Mouse (Mus musculus): Measurements from ENCODE around the gene 4930438A08Rik. TPM values are rescaled to one million over a fixed set of nuclear protein-coding genes. Genes with fewer than 3 reads are reported as not detected.

Gene 4930438A08Rik
- polyA plus RNA-seq, 1 experiment from 2014 or later: 0.08 TPM

- Histone ChIP-seq H3K4me3 (ENCODE audit: low read depth, low read length) (no peak overlapping the region), H3K36me3 (ENCODE audit: control insufficient read depth, insufficient read depth, low read length) (no peaks in the 10 kb centered on the region), H3K4me1 (replicated peaks; ENCODE audit: control insufficient read depth, insufficient read depth, low read length) (no peaks in the 10 kb centered on the region), H3K27ac (ENCODE audit: low read depth, low read length) (no peak overlapping the region), H3K9me3 (ENCODE audit: control insufficient read depth, low read length) (no peaks in the 10 kb centered on the region), H3K4me2 (ENCODE audit: low read depth, low read length, severe bottlenecking) (no peak overlapping the region), H3K27me3 (ENCODE audit: control insufficient read depth, insufficient read depth, low read length) (no peaks in the 10 kb centered on the region), H3K9ac (ENCODE audit: low read length) (no peak overlapping the region)
- ATAC-seq (replicated peaks; ENCODE audit: low FRiP score) (no peak), DNase-seq (ENCODE audit: low spot score) (no peak)
- 94% methylated on average over 3 of the region's 3 CpGs for WGBS
Measured at GRCm38 (mm10) chr11:58262336-58262735, 12.3 kb upstream of the 4930438A08Rik start.

- no peak for ATAC-seq (replicated peaks; ENCODE audit: low FRiP score)
- Histone ChIP-seq H3K27me3 (ENCODE audit: control insufficient read depth, insufficient read depth, low read length) (no peaks in the 10 kb centered on the region), H3K36me3 (ENCODE audit: control insufficient read depth, insufficient read depth, low read length) (no peaks in the 10 kb centered on the region), H3K4me2 (ENCODE audit: low read depth, low read length, severe bottlenecking) (no peak overlapping the region), H3K9me3 (ENCODE audit: control insufficient read depth, low read length) (no peaks in the 10 kb centered on the region), H3K9ac (ENCODE audit: low read length) (no peak overlapping the region), H3K27ac (ENCODE audit: low read depth, low read length) (no peak overlapping the region), H3K4me1 (replicated peaks; ENCODE audit: control insufficient read depth, insufficient read depth, low read length) (no peaks in the 10 kb centered on the region), H3K4me3 (ENCODE audit: low read depth, low read length) (no peak overlapping the region)
- 84% methylated on average over 2 of the region's 2 CpGs for WGBS
- DNase-seq (ENCODE audit: low spot score): no peak
Measured at GRCm38 (mm10) chr11:58263516-58263915, 11.1 kb upstream of the 4930438A08Rik start.

GRCm38 (mm10) chr11:58264546-58264945, 10.1 kb upstream of the 4930438A08Rik start:
- Histone ChIP-seq H3K27me3 (ENCODE audit: control insufficient read depth, insufficient read depth, low read length) (no peaks in the 10 kb centered on the region), H3K9ac (ENCODE audit: low read length) (no peak overlapping the region), H3K27ac (ENCODE audit: low read depth, low read length) (no peak overlapping the region), H3K9me3 (ENCODE audit: control insufficient read depth, low read length) (no peaks in the 10 kb centered on the region), H3K4me3 (ENCODE audit: low read depth, low read length) (no peak overlapping the region), H3K4me1 (replicated peaks; ENCODE audit: control insufficient read depth, insufficient read depth, low read length) (no peaks in the 10 kb centered on the region), H3K36me3 (ENCODE audit: control insufficient read depth, insufficient read depth, low read length) (no peaks in the 10 kb centered on the region), H3K4me2 (ENCODE audit: low read depth, low read length, severe bottlenecking) (no peak overlapping the region)
- DNase-seq (ENCODE audit: low spot score) (no peak), ATAC-seq (replicated peaks; ENCODE audit: low FRiP score) (no peak)
- WGBS: 88% methylated on average over 9 of the region's 9 CpGs

GRCm38 (mm10) chr11:58268285-58268684, 6.3 kb upstream of the 4930438A08Rik start:
- no peak overlapping the region for H3K9ac ChIP-seq (ENCODE audit: low read length)
- ATAC-seq (replicated peaks; ENCODE audit: low FRiP score) (no peak), DNase-seq (ENCODE audit: low spot score) (no peak)
- no peak overlapping the region for H3K4me2 ChIP-seq (ENCODE audit: low read depth, low read length, severe bottlenecking)
- H3K27me3 ChIP-seq (ENCODE audit: control insufficient read depth, insufficient read depth, low read length): no peaks in the 10 kb centered on the region
- 78% methylated on average over 3 of the region's 3 CpGs for WGBS
- H3K36me3 ChIP-seq (ENCODE audit: control insufficient read depth, insufficient read depth, low read length): no peaks in the 10 kb centered on the region
- no peak overlapping the region for H3K4me3 ChIP-seq (ENCODE audit: low read depth, low read length)
- no peaks in the 10 kb centered on the region for H3K9me3 ChIP-seq (ENCODE audit: control insufficient read depth, low read length)
- H3K4me1 ChIP-seq (replicated peaks; ENCODE audit: control insufficient read depth, insufficient read depth, low read length): no peaks in the 10 kb centered on the region
- no peak overlapping the region for H3K27ac ChIP-seq (ENCODE audit: low read depth, low read length)

GRCm38 (mm10) chr11:58275756-58276155, 1.2 kb downstream of the 4930438A08Rik start:
- Histone ChIP-seq H3K9me3 (ENCODE audit: control insufficient read depth, low read length) (no peaks in the 10 kb centered on the region), H3K27me3 (ENCODE audit: control insufficient read depth, insufficient read depth, low read length) (no peaks in the 10 kb centered on the region), H3K27ac (ENCODE audit: low read depth, low read length) (no peak overlapping the region), H3K4me3 (ENCODE audit: low read depth, low read length) (no peak overlapping the region), H3K36me3 (ENCODE audit: control insufficient read depth, insufficient read depth, low read length) (no peaks in the 10 kb centered on the region), H3K4me1 (replicated peaks; ENCODE audit: control insufficient read depth, insufficient read depth, low read length) (no peaks in the 10 kb centered on the region), H3K9ac (ENCODE audit: low read length) (no peak overlapping the region), H3K4me2 (ENCODE audit: low read depth, low read length, severe bottlenecking) (no peak overlapping the region)
- 68% methylated on average over 4 of the region's 4 CpGs for WGBS
- ATAC-seq (replicated peaks; ENCODE audit: low FRiP score): no peak
- DNase-seq (ENCODE audit: low spot score): no peak

GRCm38 (mm10) chr11:58281970-58282496, 7.4 kb downstream of the 4930438A08Rik start:
- DNase-seq (ENCODE audit: low spot score) (no peak), ATAC-seq (replicated peaks; ENCODE audit: low FRiP score) (no peak)
- Histone ChIP-seq H3K4me2 (ENCODE audit: low read depth, low read length, severe bottlenecking) (no peak overlapping the region), H3K9me3 (ENCODE audit: control insufficient read depth, low read length) (no peaks in the 10 kb centered on the region), H3K4me3 (ENCODE audit: low read depth, low read length) (no peak overlapping the region), H3K27me3 (ENCODE audit: control insufficient read depth, insufficient read depth, low read length) (no peaks in the 10 kb centered on the region), H3K27ac (ENCODE audit: low read depth, low read length) (no peak overlapping the region), H3K9ac (ENCODE audit: low read length) (no peak overlapping the region), H3K36me3 (ENCODE audit: control insufficient read depth, insufficient read depth, low read length) (no peaks in the 10 kb centered on the region), H3K4me1 (replicated peaks; ENCODE audit: control insufficient read depth, insufficient read depth, low read length) (no peaks in the 10 kb centered on the region)
- WGBS: 88% methylated on average over 13 of the region's 13 CpGs

- DNase-seq (ENCODE audit: low spot score): no peak
- WGBS: 81% methylated on average over 5 of the region's 5 CpGs
- H3K9ac ChIP-seq (ENCODE audit: low read length): no peak overlapping the region
- ATAC-seq (replicated peaks; ENCODE audit: low FRiP score): no peak
- H3K27me3 ChIP-seq (ENCODE audit: control insufficient read depth, insufficient read depth, low read length): no peaks in the 10 kb centered on the region
- H3K36me3 ChIP-seq (ENCODE audit: control insufficient read depth, insufficient read depth, low read length): no peaks in the 10 kb centered on the region
- no peak overlapping the region for H3K4me2 ChIP-seq (ENCODE audit: low read depth, low read length, severe bottlenecking)
- no peak overlapping the region for H3K27ac ChIP-seq (ENCODE audit: low read depth, low read length)
- no peak overlapping the region for H3K4me3 ChIP-seq (ENCODE audit: low read depth, low read length)
- no peaks in the 10 kb centered on the region for H3K4me1 ChIP-seq (replicated peaks; ENCODE audit: control insufficient read depth, insufficient read depth, low read length)
- no peaks in the 10 kb centered on the region for H3K9me3 ChIP-seq (ENCODE audit: control insufficient read depth, low read length)
Measured at GRCm38 (mm10) chr11:58282518-58282917, 7.9 kb downstream of the 4930438A08Rik start.

GRCm38 (mm10) chr11:58289992-58290682, 15.5 kb downstream of the 4930438A08Rik start:
- Histone ChIP-seq H3K27ac (ENCODE audit: low read depth, low read length) (no peak overlapping the region), H3K36me3 (ENCODE audit: control insufficient read depth, insufficient read depth, low read length) (no peaks in the 10 kb centered on the region), H3K4me3 (ENCODE audit: low read depth, low read length) (no peak overlapping the region), H3K27me3 (ENCODE audit: control insufficient read depth, insufficient read depth, low read length) (no peaks in the 10 kb centered on the region), H3K4me2 (ENCODE audit: low read depth, low read length, severe bottlenecking) (no peak overlapping the region), H3K4me1 (replicated peaks; ENCODE audit: control insufficient read depth, insufficient read depth, low read length) (no peaks in the 10 kb centered on the region), H3K9ac (ENCODE audit: low read length) (no peak overlapping the region), H3K9me3 (ENCODE audit: control insufficient read depth, low read length) (no peaks in the 10 kb centered on the region)
- WGBS: 81% methylated on average over 9 of the region's 9 CpGs
- DNase-seq (ENCODE audit: low spot score) (no peak), ATAC-seq (replicated peaks; ENCODE audit: low FRiP score) (no peak)

- H3K9ac ChIP-seq (ENCODE audit: low read length): no peak overlapping the region
- H3K4me2 ChIP-seq (ENCODE audit: low read depth, low read length, severe bottlenecking): no peak overlapping the region
- H3K4me3 ChIP-seq (ENCODE audit: low read depth, low read length): no peak overlapping the region
- H3K27me3 ChIP-seq (ENCODE audit: control insufficient read depth, insufficient read depth, low read length): no peaks in the 10 kb centered on the region
- DNase-seq (ENCODE audit: low spot score) (no peak), ATAC-seq (replicated peaks; ENCODE audit: low FRiP score) (no peak)
- no peaks in the 10 kb centered on the region for H3K9me3 ChIP-seq (ENCODE audit: control insufficient read depth, low read length)
- 76% methylated on average over 4 of the region's 4 CpGs for WGBS
- no peaks in the 10 kb centered on the region for H3K36me3 ChIP-seq (ENCODE audit: control insufficient read depth, insufficient read depth, low read length)
- H3K4me1 ChIP-seq (replicated peaks; ENCODE audit: control insufficient read depth, insufficient read depth, low read length): no peaks in the 10 kb centered on the region
- no peak overlapping the region for H3K27ac ChIP-seq (ENCODE audit: low read depth, low read length)
Measured at GRCm38 (mm10) chr11:58290812-58291211, 16.2 kb downstream of the 4930438A08Rik start.

Measured in forebrain, embryonic 11.5 days (tissue).